In genomic region chr14:27428973-27429711, GRCm38 (mm10) we compare ENCODE assay signal across 8 mouse cellular contexts. TPM values are rescaled to one million over a fixed set of nuclear protein-coding genes. Genes with fewer than 3 reads are reported as not detected.
DNase-seq lines count a peak whose midpoint lies in the region; ATAC-seq and TF ChIP-seq lines count a peak whose summit lies in the region.

No protein-coding gene starts in this region.

- H3K4me3 ChIP-seq in erythroblast, embryonic 14.5 days (replicated peaks), result peak overlapping the region; percentile 91
- peak overlapping the region; percentile 65 for H3K4me3 ChIP-seq in heart, embryonic 13.5 days
- H3K4me3 ChIP-seq in liver, embryonic 14.5 days (ENCODE audit: insufficient read depth in 1 of 2, low read depth in 2 of 2, low read length in 2 of 2), result peak overlapping the region; percentile 81 to 86
- H3K4me3 ChIP-seq in neural tube, embryonic 11.5 days (ENCODE audit: low read depth, low read length), result peak overlapping the region; percentile 53
- H3K4me3 ChIP-seq in stomach, postnatal 0 days (ENCODE audit: low read depth, low read length), result peak overlapping the region; percentile 63

- TF ChIP-seq EP300 in liver, embryonic 14.5 days (IDR thresholded peaks at IDR 0.05; ENCODE audit: low read depth), result no peak
- no peak for TF ChIP-seq EP300 in stomach, postnatal 0 days (optimal IDR thresholded peaks at IDR 0.05)

- peaks cover 7% of the 10 kb centered on the region for H3K27me3 ChIP-seq in erythroblast, embryonic 14.5 days (ENCODE audit: control insufficient read depth)
- H3K27me3 ChIP-seq in heart, embryonic 13.5 days (replicated peaks), result no peaks in the 10 kb centered on the region
- H3K27me3 ChIP-seq in liver, embryonic 14.5 days (ENCODE audit: control insufficient read depth, insufficient read depth, low read length), result no peaks in the 10 kb centered on the region
- no peaks in the 10 kb centered on the region for H3K27me3 ChIP-seq in neural tube, embryonic 11.5 days (ENCODE audit: control insufficient read depth, insufficient read depth, low read length)
- no peaks in the 10 kb centered on the region for H3K27me3 ChIP-seq in stomach, postnatal 0 days (ENCODE audit: control insufficient read depth, insufficient read depth, low read length)

- peak; percentile 90 for DNase-seq in CD4-positive helper T cell, adult 2 months (ENCODE audit: low read depth, low spot score)
- peak; percentile 95 for DNase-seq in brain, embryonic 14.5 days (ENCODE audit: low read depth)
- peak; percentile 89 for DNase-seq in kidney, postnatal 10 days
- peak; percentile 46 to 63 (median 57) for DNase-seq in liver, embryonic 14.5 days (ENCODE audit: low read depth in 3 of 3, low spot score in 3 of 3)
- peak; percentile 85 for DNase-seq in neural tube, embryonic 11.5 days (ENCODE audit: low spot score)
- DNase-seq in stomach, postnatal 0 days (ENCODE audit: low spot score), result peak; percentile 85

- H3K27ac ChIP-seq in heart, embryonic 13.5 days (replicated peaks), result peak overlapping the region; percentile 98
- peak overlapping the region; percentile 76 for H3K27ac ChIP-seq in liver, embryonic 14.5 days
- H3K27ac ChIP-seq in neural tube, embryonic 11.5 days (ENCODE audit: low read depth, low read length), result peak overlapping the region; percentile 92
- H3K27ac ChIP-seq in stomach, postnatal 0 days (replicated peaks), result peak overlapping the region; percentile 100

- H3K4me2 ChIP-seq in heart, embryonic 13.5 days, result peak overlapping the region; percentile 79
- peak overlapping the region; percentile 76 for H3K4me2 ChIP-seq in liver, embryonic 14.5 days (ENCODE audit: low read depth)
- H3K4me2 ChIP-seq in neural tube, embryonic 11.5 days (ENCODE audit: low read depth), result peak overlapping the region; percentile 57
- H3K4me2 ChIP-seq in stomach, postnatal 0 days (replicated peaks; ENCODE audit: low read depth), result peak overlapping the region; percentile 95

- peak; percentile 31; the same call in 1 of the 2 replicates for TF ChIP-seq POLR2A in brain, embryonic 14.5 days (IDR thresholded peaks at IDR 0.05; ENCODE audit: borderline replicate concordance, extremely low read depth, insufficient read depth, insufficient read length, poor library complexity, severe bottlenecking)

- ATAC-seq in heart, embryonic 13.5 days (ENCODE audit: extremely low read depth, insufficient number of reproducible peaks, low FRiP score, low TSS enrichment), result peak; percentile 68
- ATAC-seq in liver, embryonic 14.5 days (ENCODE audit: insufficient read depth), result peak; percentile 77
- peak; percentile 79 for ATAC-seq in neural tube, embryonic 11.5 days (ENCODE audit: insufficient read depth, low FRiP score, low TSS enrichment)
- ATAC-seq in stomach, postnatal 0 days (ENCODE audit: low FRiP score, low TSS enrichment), result peak; percentile 84

- H3K9ac ChIP-seq in heart, embryonic 13.5 days, result peak overlapping the region; percentile 87
- peak overlapping the region; percentile 82 for H3K9ac ChIP-seq in liver, embryonic 14.5 days (replicated peaks)
- peak overlapping the region; percentile 83 for H3K9ac ChIP-seq in neural tube, embryonic 11.5 days (ENCODE audit: low read length)
- peak overlapping the region; percentile 95 for H3K9ac ChIP-seq in stomach, postnatal 0 days (ENCODE audit: low read length)

- peaks cover 31% of the 10 kb centered on the region for H3K4me1 ChIP-seq in erythroblast, embryonic 14.5 days (ENCODE audit: control insufficient read depth)
- peaks cover 9% of the 10 kb centered on the region for H3K4me1 ChIP-seq in heart, embryonic 13.5 days
- peaks cover 3 to 5% of the 10 kb centered on the region in 2 experiments; a peak in 3 of 4 replicates for H3K4me1 ChIP-seq in liver, embryonic 14.5 days (replicated peaks; ENCODE audit: control insufficient read depth in 2 of 2, insufficient read depth in 2 of 2, low read length in 1 of 2)
- no peaks in the 10 kb centered on the region for H3K4me1 ChIP-seq in neural tube, embryonic 11.5 days (ENCODE audit: control insufficient read depth, insufficient read depth, low read length)
- no peaks in the 10 kb centered on the region for H3K4me1 ChIP-seq in stomach, postnatal 0 days (replicated peaks; ENCODE audit: control insufficient read depth, insufficient read depth)

- peaks cover 35% of the 10 kb centered on the region for H3K36me3 ChIP-seq in erythroblast, embryonic 14.5 days (ENCODE audit: control insufficient read depth)
- peaks cover 58% of the 10 kb centered on the region for H3K36me3 ChIP-seq in heart, embryonic 13.5 days
- peaks cover 3% of the 10 kb centered on the region for H3K36me3 ChIP-seq in liver, embryonic 14.5 days (replicated peaks; ENCODE audit: control insufficient read depth, insufficient read depth, low read depth)
- no peaks in the 10 kb centered on the region for H3K36me3 ChIP-seq in neural tube, embryonic 11.5 days (ENCODE audit: control insufficient read depth, insufficient read depth, low read length)
- H3K36me3 ChIP-seq in stomach, postnatal 0 days (ENCODE audit: control insufficient read depth, insufficient read depth, low read length), result no peaks in the 10 kb centered on the region

- no peak for TF ChIP-seq CTCF in brain, embryonic 14.5 days (IDR thresholded peaks at IDR 0.05; ENCODE audit: borderline replicate concordance, extremely low read depth, insufficient read depth, insufficient read length)
- TF ChIP-seq CTCF in liver, embryonic 14.5 days (IDR thresholded peaks at IDR 0.05; ENCODE audit: low read depth), result no peak
- TF ChIP-seq CTCF in stomach, postnatal 0 days (IDR thresholded peaks at IDR 0.05; ENCODE audit: low read depth), result no peak

- peaks cover 16% of the 10 kb centered on the region for H3K9me3 ChIP-seq in erythroblast, embryonic 14.5 days (ENCODE audit: control insufficient read depth, low read length)
- H3K9me3 ChIP-seq in heart, embryonic 13.5 days, result peaks cover 22% of the 10 kb centered on the region
- peaks cover 3% of the 10 kb centered on the region; the same call in 1 of the 2 replicates for H3K9me3 ChIP-seq in liver, embryonic 14.5 days (ENCODE audit: control insufficient read depth, low read length)
- H3K9me3 ChIP-seq in neural tube, embryonic 11.5 days (ENCODE audit: control insufficient read depth, low read length), result peaks cover 2% of the 10 kb centered on the region; the same call in 1 of the 2 replicates
- H3K9me3 ChIP-seq in stomach, postnatal 0 days (ENCODE audit: control insufficient read depth, low read length), result no peaks in the 10 kb centered on the region

- WGBS in heart, embryonic 13.5 days, result under 1% methylated on average over 72 of the region's 78 CpGs
- WGBS in liver, embryonic 14.5 days (ENCODE audit: insufficient replicate concordance), result under 1% methylated on average over 69 of the region's 78 CpGs
- 0% methylated on average over 63 of the region's 78 CpGs for WGBS in neural tube, embryonic 11.5 days
- WGBS in stomach, postnatal 0 days, result under 1% methylated on average over 70 of the region's 78 CpGs

RNA-seq across cellular contexts. Expression of gene Fam208a, which starts 0.5 kb away (rescaled TPM):
- polyA plus RNA-seq in brain, embryonic 14.5 days (2012; rRNA removed), result 31.7 and 32.2 TPM in 2 replicates
- 0.02 and 0.09 TPM in 2 replicates for polyA plus RNA-seq in erythroblast, embryonic 14.5 days (2012)
- 8.2 and 8.5 TPM in 2 replicates for polyA plus RNA-seq in heart, embryonic 13.5 days (2015; fragmentation: Nextera tagmentation; extraction: Ambion mirVana)
- polyA plus RNA-seq in liver, embryonic 14.5 days (2012; rRNA removed), result 6.5 and 9.0 TPM in 2 replicates
- polyA plus RNA-seq in liver, embryonic 14.5 days (2014; fragmentation: Nextera tagmentation; extraction: Ambion mirVana), result 2.2 and 2.3 TPM in 2 replicates
- 10.3 and 12.6 TPM in 2 replicates for polyA plus RNA-seq in neural tube, embryonic 11.5 days (2014; fragmentation: Nextera tagmentation; extraction: Ambion mirVana)
- 5.7 and 6.0 TPM in 2 replicates for polyA plus RNA-seq in stomach, postnatal 0 days (2015; fragmentation: Nextera tagmentation; extraction: Ambion mirVana)

Comparison
In these comparisons a context has a peak if more than half of its experiments do, and no peak if none do; other contexts are left out.
1. Peak in every context shown above with its lines: DNase-seq, ATAC-seq, H3K4me3 ChIP-seq and H3K27ac ChIP-seq.